Mouse (Mus musculus) intestine, embryonic 16.5 days (tissue): ENCODE measurements around the gene Gabra3. TPM values are rescaled to one million over a fixed set of nuclear protein-coding genes. Genes with fewer than 3 reads are reported as not detected.

Source experiments
- ATAC-seq: fragments of 200-750 bp; cut with Nextera tagmentation; 2 replicates; pipeline ENCODE4 v1.8.0; 2017; ENCODE audit warnings: moderate TSS enrichment, moderate library complexity
- H3K27ac ChIP-seq: fragments of 300-500 bp; sonication (generic); 2 replicates; pipeline ENCODE4 v1.5.1; 2014; ENCODE audit warnings: mild to moderate bottlenecking, low read length
- H3K27me3 ChIP-seq: fragments of 300-500 bp; sonication (generic); replicated peaks from 2 replicates; pipeline ENCODE4 v1.6.1; 2014; ENCODE audit warnings: low read length, control low read depth, mixed read lengths; ENCODE audit not compliant: control insufficient read depth, insufficient read depth
- H3K36me3 ChIP-seq: fragments of 300-500 bp; sonication (generic); 2 replicates; pipeline ENCODE4 v1.6.1; 2014; ENCODE audit warnings: low read length, control low read depth; ENCODE audit not compliant: control insufficient read depth, insufficient read depth
- H3K4me1 ChIP-seq: fragments of 300-500 bp; sonication (generic); 2 replicates; pipeline ENCODE4 v1.6.1; 2014; ENCODE audit warnings: low read length, control low read depth, mixed read lengths; ENCODE audit not compliant: control insufficient read depth, insufficient read depth
- H3K4me2 ChIP-seq: fragments of 300-500 bp; sonication (generic); 2 replicates; pipeline ENCODE4 v1.6.1; 2014; ENCODE audit warnings: low read depth, low read length, control low read depth
- H3K4me3 ChIP-seq: fragments of 300-500 bp; sonication (generic); 2 replicates; pipeline ENCODE4 v1.5.1; 2014; ENCODE audit warnings: mild to moderate bottlenecking, low read length
- H3K9ac ChIP-seq: fragments of 300-500 bp; sonication (generic); 2 replicates; pipeline ENCODE4 v1.6.1; 2014; ENCODE audit warnings: low read depth, low read length
- H3K9me3 ChIP-seq: fragments of 300-500 bp; sonication (generic); 2 replicates; pipeline ENCODE4 v1.6.1; 2016; ENCODE audit warnings: low read length, control low read depth; ENCODE audit not compliant: control insufficient read depth
- WGBS: fragments of 180-500 bp; shearing (Covaris S2); extraction: QIAGEN DNeasy Blood & Tissue Kit; methylation state at CpG from one replicate; pipeline ENCODE4 v1.1.7; 2014; 5-methylcytosine and 5-hydroxymethylcytosine counted together
- polyA plus RNA-seq: library from polyadenylated mRNA; unstranded; fragments of >200 nt; fragmentation: Nextera tagmentation; extraction: Ambion mirVana; gene quantifications from 2 replicates; pipeline ENCODE4 v1.2.1, GENCODE M21; 2015

Gene Gabra3
- polyA plus RNA-seq: 2.0 and 2.3 TPM in 2 replicates

DNA sequence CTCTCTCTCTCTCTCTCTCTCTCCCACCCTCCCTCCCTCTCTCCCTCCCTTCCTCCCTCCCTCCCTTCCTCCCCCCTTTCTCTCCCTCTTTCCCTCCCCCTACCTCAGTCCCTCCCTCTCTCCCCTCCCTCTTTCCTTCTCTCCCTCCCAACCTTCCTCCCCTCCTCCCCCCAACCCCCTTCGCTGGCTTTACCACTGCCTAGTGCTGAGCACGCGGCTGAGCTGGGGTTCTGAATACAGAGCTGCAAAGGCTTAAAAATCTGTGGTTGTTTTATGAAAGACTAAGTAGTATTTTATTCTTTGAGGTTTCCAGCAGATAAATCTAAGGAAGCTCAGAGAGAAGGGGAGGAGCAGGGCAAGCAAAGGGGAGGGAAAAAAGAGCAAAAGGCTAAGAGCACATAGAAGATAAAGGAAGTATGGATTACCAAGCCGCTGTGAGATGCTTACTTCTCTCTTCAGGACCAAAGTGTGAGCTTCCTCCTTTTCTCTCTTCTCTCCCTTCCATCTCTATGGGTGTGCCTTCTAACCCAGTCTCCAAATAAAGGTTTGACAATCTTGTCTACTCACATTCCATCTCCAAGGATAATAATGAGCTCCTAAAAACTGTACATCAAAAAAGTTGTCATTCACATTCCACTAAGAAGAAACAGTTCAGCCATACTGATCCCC, at the start of gene Gabra3:
Gene Gabra3 (minus strand): TSS at position 619 of the 669 bp plus-strand sequence.
- H3K27me3 ChIP-seq: no peaks in the 10 kb centered on the region
- H3K27ac ChIP-seq: no peak within 1 kb of the TSS
- ATAC-seq: no peak
- no peaks in the 10 kb centered on the region for H3K4me1 ChIP-seq
- 0 out of 2 replicates have a peak within 1 kb of the TSS, but pooled peaks have one; percentile 24 for H3K9ac ChIP-seq
- H3K36me3 ChIP-seq: no peaks in the 10 kb centered on the region
- no peaks in the 10 kb centered on the region for H3K9me3 ChIP-seq
- 27% methylated on average over 4 of the region's 4 CpGs for WGBS
- H3K4me2 ChIP-seq: peak within 1 kb of the TSS; percentile 50
- peak within 1 kb of the TSS; percentile 36 for H3K4me3 ChIP-seq

- H3K27me3 ChIP-seq: no peaks in the 10 kb centered on the region
- no peaks in the 10 kb centered on the region for H3K4me1 ChIP-seq
- no peaks in the 10 kb centered on the region for H3K9me3 ChIP-seq
- H3K36me3 ChIP-seq: no peaks in the 10 kb centered on the region
- WGBS: 10% methylated on average over 11 of the region's 11 CpGs
- 0 out of 2 replicates have a peak overlapping the region, but pooled peaks have one; percentile 24 for H3K9ac ChIP-seq
- no peak overlapping the region for H3K27ac ChIP-seq
- ATAC-seq: no peak
- H3K4me3 ChIP-seq: peak overlapping the region; percentile 36
- H3K4me2 ChIP-seq: peak overlapping the region; percentile 50
Observed at GRCm38 (mm10) chrX:72655789-72656188, 859 bp downstream of the Gabra3 start.

DNA sequence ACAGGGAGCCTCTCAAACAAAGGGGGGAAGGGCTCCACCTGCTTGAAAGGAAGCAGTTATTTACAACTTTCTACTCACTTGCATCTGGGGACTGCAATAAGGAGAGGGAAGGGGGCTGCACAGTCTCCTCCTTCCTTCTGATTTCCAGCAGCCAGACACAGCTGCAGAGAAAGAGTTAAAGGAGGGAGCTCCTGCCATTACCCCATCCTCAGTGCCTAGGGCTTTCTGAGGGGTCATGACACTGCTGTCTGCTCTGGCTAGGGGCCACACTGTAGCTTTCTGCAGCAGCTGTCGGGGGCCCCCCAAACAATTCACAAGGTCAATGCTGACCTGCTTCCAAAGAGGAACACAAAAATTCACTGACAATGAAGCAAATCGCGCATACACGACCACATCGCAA, 1.3 kb downstream of the Gabra3 start:
- ATAC-seq: no peak
- 12% methylated on average over 5 of the region's 5 CpGs for WGBS

GRCm38 (mm10) chrX:72650688-72651087, 6.0 kb downstream of the Gabra3 start:
- WGBS: 48% methylated on average over 3 of the region's 3 CpGs
- H3K4me1 ChIP-seq: no peaks in the 10 kb centered on the region
- H3K9me3 ChIP-seq: no peaks in the 10 kb centered on the region
- H3K4me2 ChIP-seq: no peak overlapping the region
- H3K27ac ChIP-seq: no peak overlapping the region
- H3K9ac ChIP-seq: no peak overlapping the region
- H3K27me3 ChIP-seq: no peaks in the 10 kb centered on the region
- no peak overlapping the region for H3K4me3 ChIP-seq
- ATAC-seq: no peak
- H3K36me3 ChIP-seq: no peaks in the 10 kb centered on the region

More for the DNA sequence above, 1.3 kb downstream of the Gabra3 start:
- Histone ChIP-seq H3K4me3 (peak overlapping the region; percentile 36), H3K36me3 (no peaks in the 10 kb centered on the region), H3K9me3 (no peaks in the 10 kb centered on the region), H3K4me2 (peak overlapping the region; percentile 50), H3K27me3 (no peaks in the 10 kb centered on the region), H3K9ac (0 out of 2 replicates have a peak overlapping the region, but pooled peaks have one; percentile 24), H3K27ac (no peak overlapping the region), H3K4me1 (no peaks in the 10 kb centered on the region)

DNA sequence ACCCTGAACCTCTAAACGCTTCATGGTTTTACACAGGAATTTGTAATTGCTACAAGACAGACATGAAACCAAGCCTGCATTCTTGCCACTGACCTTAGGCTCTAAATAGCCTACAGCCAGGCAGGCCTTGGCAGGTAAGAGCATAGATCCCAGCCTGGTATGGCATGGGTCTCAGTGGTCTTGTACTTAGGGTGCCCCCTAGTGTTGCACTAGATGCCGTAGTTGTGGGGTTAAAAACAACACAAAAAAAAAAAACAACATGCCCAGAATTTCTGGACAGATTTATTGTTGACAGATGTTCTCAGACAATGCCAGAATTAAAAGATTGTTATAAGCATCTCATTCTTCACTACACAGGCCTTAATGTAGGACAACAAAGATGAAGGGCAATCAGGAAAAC, 12.0 kb downstream of the Gabra3 start:
- Histone ChIP-seq H3K36me3 (no peaks in the 10 kb centered on the region), H3K9me3 (no peaks in the 10 kb centered on the region), H3K4me2 (no peak overlapping the region), H3K9ac (no peak overlapping the region), H3K4me3 (no peak overlapping the region), H3K4me1 (no peaks in the 10 kb centered on the region), H3K27ac (no peak overlapping the region), H3K27me3 (no peaks in the 10 kb centered on the region)
- no peak for ATAC-seq
- 53% methylated on average over 2 of the region's 2 CpGs for WGBS

- Histone ChIP-seq H3K27me3 (no peaks in the 10 kb centered on the region), H3K9me3 (no peaks in the 10 kb centered on the region), H3K4me2 (no peak overlapping the region), H3K9ac (no peak overlapping the region), H3K4me1 (no peaks in the 10 kb centered on the region), H3K36me3 (no peaks in the 10 kb centered on the region), H3K4me3 (no peak overlapping the region), H3K27ac (no peak overlapping the region)
- WGBS: 74% methylated on average over 5 of the region's 5 CpGs
- no peak for ATAC-seq
Observed at GRCm38 (mm10) chrX:72497284-72497683, 159.4 kb downstream of the Gabra3 start.

GRCm38 (mm10) chrX:72489806-72490205, 166.8 kb downstream of the Gabra3 start:
- no peaks in the 10 kb centered on the region for H3K36me3 ChIP-seq
- ATAC-seq: no peak
- H3K4me3 ChIP-seq: no peak overlapping the region
- no peaks in the 10 kb centered on the region for H3K27me3 ChIP-seq
- no peak overlapping the region for H3K9ac ChIP-seq
- H3K9me3 ChIP-seq: no peaks in the 10 kb centered on the region
- 54% methylated on average over 2 of the region's 2 CpGs for WGBS
- no peaks in the 10 kb centered on the region for H3K4me1 ChIP-seq
- H3K27ac ChIP-seq: no peak overlapping the region
- H3K4me2 ChIP-seq: no peak overlapping the region

- H3K27me3 ChIP-seq: no peaks in the 10 kb centered on the region
- no peak within 1 kb of the TSS for H3K4me2 ChIP-seq
- 94% methylated on average over 6 of the region's 6 CpGs for WGBS
- ATAC-seq: no peak
- no peaks in the 10 kb centered on the region for H3K9me3 ChIP-seq
- H3K36me3 ChIP-seq: no peaks in the 10 kb centered on the region
- no peak within 1 kb of the TSS for H3K9ac ChIP-seq
- no peak within 1 kb of the TSS for H3K4me3 ChIP-seq
- no peak within 1 kb of the TSS for H3K27ac ChIP-seq
- no peaks in the 10 kb centered on the region for H3K4me1 ChIP-seq
Observed at GRCm38 (mm10) chrX:72386758-72387157, 269.9 kb downstream of the Gabra3 start, which contains the start of gene Magea10. TSS of gene Magea10 (minus strand) at chrX:72386858.
